Mouse (Mus musculus) megakaryocyte, embryonic 14.5 days (primary cell): ENCODE measurements around the gene Dpy19l2. TPM values are rescaled to one million over a fixed set of nuclear protein-coding genes. Genes with fewer than 3 reads are reported as not detected.

Source experiments
- H3K27me3 ChIP-seq: replicated peaks from 2 replicates; pipeline ENCODE3; 2012; ENCODE audit warnings: inconsistent platforms
- H3K36me3 ChIP-seq: replicated peaks from 2 replicates; pipeline ENCODE3; 2012; ENCODE audit warnings: low read length, inconsistent platforms, mixed read lengths
- H3K4me1 ChIP-seq: 2 replicates; pipeline ENCODE4 v1.6.1; 2012; ENCODE audit warnings: inconsistent platforms
- H3K4me3 ChIP-seq: replicated peaks from 2 replicates; pipeline ENCODE3; 2012; ENCODE audit warnings: moderate library complexity, mild to moderate bottlenecking, inconsistent platforms
- H3K9me3 ChIP-seq: 2 replicates; pipeline ENCODE4 v1.6.1; 2012; ENCODE audit warnings: inconsistent platforms
- FLI1 ChIP-seq: IDR thresholded peaks from 2 replicates; pipeline ENCODE4 v1.6.1; 2012; ENCODE audit warnings: low read length, inconsistent platforms, mixed read lengths
- GATA1 ChIP-seq: IDR thresholded peaks from 3 replicates; pipeline ENCODE4 v1.6.1; 2012; ENCODE audit warnings: mixed read lengths, low read length, inconsistent platforms, borderline replicate concordance
- polyA plus RNA-seq: library from polyadenylated mRNA; stranded (reverse); fragments of >175 nt; gene quantifications from 2 replicates; pipeline ENCODE4 v1.2.3, GENCODE M21; 2012; ENCODE audit warnings: low replicate concordance; ENCODE audit not compliant: insufficient read depth

Gene Dpy19l2
- polyA plus RNA-seq, 1 experiment, result not detected

DNA sequence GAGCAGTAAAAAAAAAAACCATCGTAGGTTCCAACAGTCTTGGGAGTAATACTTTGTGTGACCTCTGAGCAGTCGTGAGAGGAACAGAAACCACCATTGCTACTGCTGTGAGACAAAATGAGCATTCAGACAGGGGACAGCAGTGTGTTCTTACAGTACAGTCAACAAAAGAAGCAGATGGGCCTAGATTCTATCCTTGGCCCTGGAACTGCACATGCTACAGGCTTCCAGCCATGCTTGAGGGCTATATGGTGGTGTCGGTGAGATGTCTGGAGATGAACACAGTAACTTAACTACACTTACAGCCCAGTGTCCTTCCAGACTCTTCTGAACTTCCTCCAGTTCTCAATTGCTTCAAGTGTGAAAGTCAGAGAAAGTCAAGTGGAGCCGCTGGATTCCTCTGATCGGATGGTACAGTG lies 184.0 kb downstream of the Dpy19l2 start:
- H3K9me3 ChIP-seq, result no peaks in the 10 kb centered on the region
- peaks cover 13% of the 10 kb centered on the region for H3K27me3 ChIP-seq
- H3K4me1 ChIP-seq, result peaks cover 11% of the 10 kb centered on the region
- no peaks in the 10 kb centered on the region for H3K36me3 ChIP-seq
- H3K4me3 ChIP-seq, result no peak overlapping the region
- TF ChIP-seq FLI1, result no peak
- no peak for TF ChIP-seq GATA1

DNA sequence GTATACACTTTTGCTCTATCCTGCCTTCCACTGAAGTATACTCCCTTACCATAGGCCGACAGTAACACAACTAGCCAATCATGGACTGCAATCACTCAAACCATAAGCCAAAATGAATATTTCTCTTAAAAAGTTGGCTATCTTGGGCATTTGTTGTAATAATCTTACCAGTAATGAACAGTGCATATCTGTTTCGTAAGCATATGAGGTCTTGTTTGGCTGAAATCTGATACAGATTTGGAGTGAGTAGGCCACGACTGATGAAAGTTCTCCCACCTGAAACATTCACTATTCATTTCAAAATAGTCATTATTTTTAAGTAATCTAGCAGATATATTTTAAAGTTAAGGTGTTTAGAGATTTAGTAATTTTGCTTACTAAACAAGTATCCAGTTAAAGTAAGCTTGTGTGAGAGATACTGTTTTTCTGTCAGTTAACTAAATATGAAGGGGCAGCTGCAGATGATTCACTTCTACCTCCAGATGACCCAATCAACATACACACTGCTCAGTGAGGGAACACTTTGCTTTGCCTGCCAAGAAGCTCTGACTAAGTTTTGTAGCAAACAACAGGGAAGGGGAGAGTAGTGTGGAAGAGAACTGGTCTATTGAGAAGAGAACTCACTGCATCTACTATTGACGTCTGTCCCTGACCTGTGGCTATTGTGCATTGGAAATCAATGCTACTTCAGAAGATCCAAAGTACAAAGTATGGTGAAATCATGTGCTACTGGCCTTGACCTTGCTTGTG lies 184.5 kb downstream of the Dpy19l2 start:
- H3K9me3 ChIP-seq, result no peaks in the 10 kb centered on the region
- TF ChIP-seq FLI1 (no peak), GATA1 (no peak)
- no peak overlapping the region for H3K4me3 ChIP-seq
- peaks cover 8% of the 10 kb centered on the region for H3K4me1 ChIP-seq
- H3K36me3 ChIP-seq, result no peaks in the 10 kb centered on the region
- H3K27me3 ChIP-seq, result peaks cover 13% of the 10 kb centered on the region

DNA sequence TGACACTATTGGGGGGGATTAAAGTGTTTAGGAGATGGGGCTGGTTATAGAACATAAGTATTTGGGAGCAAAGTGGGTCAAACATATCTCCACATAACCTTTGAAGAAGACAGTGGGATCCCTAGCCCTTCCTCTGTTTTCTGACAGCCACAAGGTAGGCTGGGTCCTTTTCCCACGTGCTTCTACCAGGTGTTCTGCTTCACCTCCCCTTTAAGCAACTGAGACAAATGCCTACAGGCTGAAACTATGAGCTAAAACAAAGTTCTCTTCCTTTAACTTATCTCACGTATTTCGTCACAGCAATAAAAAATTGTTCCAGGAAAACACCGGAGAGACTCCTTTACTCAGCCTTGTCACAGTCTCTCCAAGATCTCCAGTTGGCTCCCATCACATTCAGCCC lies 187.2 kb downstream of the Dpy19l2 start:
- Histone ChIP-seq H3K9me3 (no peaks in the 10 kb centered on the region), H3K4me1 (peaks cover 22% of the 10 kb centered on the region; the same call in 1 of the 2 replicates), H3K27me3 (peaks cover 9% of the 10 kb centered on the region), H3K4me3 (no peak overlapping the region), H3K36me3 (peaks cover 4% of the 10 kb centered on the region)
- TF ChIP-seq FLI1 (no peak), GATA1 (no peak)

Other genes with a start within 250 kb of the Dpy19l2 start
- gene Dpy19l1, start 193.2 kb downstream of the Dpy19l2 start, polyA plus RNA-seq, result 2.3 TPM in 2 replicates
- not detected in 2 replicates for gene Cypt4, start 71.1 kb downstream of the Dpy19l2 start, polyA plus RNA-seq
- 1.3 TPM in 1 of 2 replicates, not detected in the other for gene Tbx20, start 78.0 kb upstream of the Dpy19l2 start, polyA plus RNA-seq